Mouse (Mus musculus): ENCODE measurements around the gene Plekhb2. TPM values are rescaled to one million over a fixed set of nuclear protein-coding genes. Genes with fewer than 3 reads are reported as not detected.

The Plekhb2 gene
- polyA plus RNA-seq, 1 experiment from 2014 or later = 53.5 TPM

- no peak for DNase-seq (ENCODE audit: low spot score)
- Histone ChIP-seq H3K4me3 (ENCODE audit: low read depth, low read length) (no peak overlapping the region), H3K27ac (ENCODE audit: low read depth, low read length) (no peak overlapping the region), H3K9ac (ENCODE audit: low read depth, low read length) (no peak overlapping the region), H3K4me1 (replicated peaks; ENCODE audit: control insufficient read depth, insufficient read depth, low read length) (no peaks in the 10 kb centered on the region), H3K4me2 (replicated peaks; ENCODE audit: low read depth, low read length) (no peak overlapping the region), H3K36me3 (ENCODE audit: control insufficient read depth, insufficient read depth, low read length) (no peaks in the 10 kb centered on the region), H3K9me3 (ENCODE audit: control insufficient read depth, low read length) (no peaks in the 10 kb centered on the region), H3K27me3 (ENCODE audit: control insufficient read depth, insufficient read depth, low read length) (no peaks in the 10 kb centered on the region)
- WGBS = 92% methylated on average over 9 of the region's 9 CpGs
- no peak for ATAC-seq (ENCODE audit: low FRiP score)
Observed at GRCm38 (mm10) chr1:34825909-34826308, 23.9 kb upstream of the Plekhb2 start.

- no peak for ATAC-seq (ENCODE audit: low FRiP score)
Observed at GRCm38 (mm10) chr1:34827900-34828299, 21.9 kb upstream of the Plekhb2 start.

GRCm38 (mm10) chr1:34828528-34829294 is 21.1 kb upstream of the Plekhb2 start:
- no peaks in the 10 kb centered on the region for H3K9me3 ChIP-seq (ENCODE audit: control insufficient read depth, low read length)
- H3K36me3 ChIP-seq (ENCODE audit: control insufficient read depth, insufficient read depth, low read length) = no peaks in the 10 kb centered on the region
- no peak overlapping the region for H3K9ac ChIP-seq (ENCODE audit: low read depth, low read length)
- H3K27me3 ChIP-seq (ENCODE audit: control insufficient read depth, insufficient read depth, low read length) = no peaks in the 10 kb centered on the region
- H3K4me1 ChIP-seq (replicated peaks; ENCODE audit: control insufficient read depth, insufficient read depth, low read length) = no peaks in the 10 kb centered on the region
- no peak for DNase-seq (ENCODE audit: low spot score)
- WGBS = 92% methylated on average over 5 of the region's 5 CpGs
- no peak overlapping the region for H3K4me3 ChIP-seq (ENCODE audit: low read depth, low read length)
- no peak overlapping the region for H3K4me2 ChIP-seq (replicated peaks; ENCODE audit: low read depth, low read length)
- H3K27ac ChIP-seq (ENCODE audit: low read depth, low read length) = no peak overlapping the region
- ATAC-seq (ENCODE audit: low FRiP score) = no peak

More at GRCm38 (mm10) chr1:34827900-34828299, 21.9 kb upstream of the Plekhb2 start:
- H3K4me2 ChIP-seq (replicated peaks; ENCODE audit: low read depth, low read length) = no peak overlapping the region
- no peak overlapping the region for H3K27ac ChIP-seq (ENCODE audit: low read depth, low read length)
- H3K4me3 ChIP-seq (ENCODE audit: low read depth, low read length) = no peak overlapping the region
- H3K36me3 ChIP-seq (ENCODE audit: control insufficient read depth, insufficient read depth, low read length) = no peaks in the 10 kb centered on the region
- DNase-seq (ENCODE audit: low spot score) = no peak
- no peak overlapping the region for H3K9ac ChIP-seq (ENCODE audit: low read depth, low read length)
- WGBS = 90% methylated on average over 7 of the region's 7 CpGs
- no peaks in the 10 kb centered on the region for H3K4me1 ChIP-seq (replicated peaks; ENCODE audit: control insufficient read depth, insufficient read depth, low read length)
- H3K27me3 ChIP-seq (ENCODE audit: control insufficient read depth, insufficient read depth, low read length) = no peaks in the 10 kb centered on the region
- no peaks in the 10 kb centered on the region for H3K9me3 ChIP-seq (ENCODE audit: control insufficient read depth, low read length)

- Histone ChIP-seq H3K36me3 (ENCODE audit: control insufficient read depth, insufficient read depth, low read length) (no peaks in the 10 kb centered on the region; the same call in 1 of the 2 replicates), H3K4me3 (ENCODE audit: low read depth, low read length) (no peak overlapping the region), H3K4me1 (replicated peaks; ENCODE audit: control insufficient read depth, insufficient read depth, low read length) (no peaks in the 10 kb centered on the region), H3K9ac (ENCODE audit: low read depth, low read length) (no peak overlapping the region), H3K9me3 (ENCODE audit: control insufficient read depth, low read length) (no peaks in the 10 kb centered on the region), H3K4me2 (replicated peaks; ENCODE audit: low read depth, low read length) (no peak overlapping the region), H3K27me3 (ENCODE audit: control insufficient read depth, insufficient read depth, low read length) (no peaks in the 10 kb centered on the region), H3K27ac (ENCODE audit: low read depth, low read length) (no peak overlapping the region)
- WGBS = 75% methylated on average over 2 of the region's 2 CpGs
- ATAC-seq (ENCODE audit: low FRiP score) (no peak), DNase-seq (ENCODE audit: low spot score) (no peak)
Observed at GRCm38 (mm10) chr1:34830934-34831333, 18.8 kb upstream of the Plekhb2 start.

GRCm38 (mm10) chr1:34831381-34831780 is 18.4 kb upstream of the Plekhb2 start:
- no peaks in the 10 kb centered on the region for H3K9me3 ChIP-seq (ENCODE audit: control insufficient read depth, low read length)
- no peak for ATAC-seq (ENCODE audit: low FRiP score)
- no peak for DNase-seq (ENCODE audit: low spot score)
- H3K4me2 ChIP-seq (replicated peaks; ENCODE audit: low read depth, low read length) = no peak overlapping the region
- no peak overlapping the region for H3K27ac ChIP-seq (ENCODE audit: low read depth, low read length)
- H3K36me3 ChIP-seq (ENCODE audit: control insufficient read depth, insufficient read depth, low read length) = peaks cover 3% of the 10 kb centered on the region; the same call in 1 of the 2 replicates
- H3K4me3 ChIP-seq (ENCODE audit: low read depth, low read length) = no peak overlapping the region
- no peaks in the 10 kb centered on the region for H3K4me1 ChIP-seq (replicated peaks; ENCODE audit: control insufficient read depth, insufficient read depth, low read length)
- no peak overlapping the region for H3K9ac ChIP-seq (ENCODE audit: low read depth, low read length)
- H3K27me3 ChIP-seq (ENCODE audit: control insufficient read depth, insufficient read depth, low read length) = no peaks in the 10 kb centered on the region
- 82% methylated on average over 1 of the region's 1 CpGs for WGBS

- H3K27me3 ChIP-seq (ENCODE audit: control insufficient read depth, insufficient read depth, low read length) = no peaks in the 10 kb centered on the region
- DNase-seq (ENCODE audit: low spot score) = no peak
- peaks cover 4% of the 10 kb centered on the region; the same call in 1 of the 2 replicates for H3K36me3 ChIP-seq (ENCODE audit: control insufficient read depth, insufficient read depth, low read length)
- no peak overlapping the region for H3K9ac ChIP-seq (ENCODE audit: low read depth, low read length)
- H3K9me3 ChIP-seq (ENCODE audit: control insufficient read depth, low read length) = no peaks in the 10 kb centered on the region
- no peaks in the 10 kb centered on the region for H3K4me1 ChIP-seq (replicated peaks; ENCODE audit: control insufficient read depth, insufficient read depth, low read length)
- H3K4me3 ChIP-seq (ENCODE audit: low read depth, low read length) = no peak overlapping the region
- WGBS = 91% methylated on average over 2 of the region's 2 CpGs
- no peak for ATAC-seq (ENCODE audit: low FRiP score)
- H3K4me2 ChIP-seq (replicated peaks; ENCODE audit: low read depth, low read length) = no peak overlapping the region
- H3K27ac ChIP-seq (ENCODE audit: low read depth, low read length) = no peak overlapping the region
Observed at GRCm38 (mm10) chr1:34834904-34835303, 14.9 kb upstream of the Plekhb2 start.

GRCm38 (mm10) chr1:34837951-34838689 is 11.7 kb upstream of the Plekhb2 start:
- WGBS = 70% methylated on average over 6 of the region's 6 CpGs
- Histone ChIP-seq H3K27me3 (ENCODE audit: control insufficient read depth, insufficient read depth, low read length) (no peaks in the 10 kb centered on the region), H3K4me3 (ENCODE audit: low read depth, low read length) (no peak overlapping the region), H3K9ac (ENCODE audit: low read depth, low read length) (no peak overlapping the region), H3K4me2 (replicated peaks; ENCODE audit: low read depth, low read length) (no peak overlapping the region), H3K36me3 (ENCODE audit: control insufficient read depth, insufficient read depth, low read length) (peaks cover 4% of the 10 kb centered on the region; the same call in 1 of the 2 replicates), H3K9me3 (ENCODE audit: control insufficient read depth, low read length) (no peaks in the 10 kb centered on the region), H3K27ac (ENCODE audit: low read depth, low read length) (no peak overlapping the region), H3K4me1 (replicated peaks; ENCODE audit: control insufficient read depth, insufficient read depth, low read length) (no peaks in the 10 kb centered on the region)
- DNase-seq (ENCODE audit: low spot score) = no peak
- no peak for ATAC-seq (ENCODE audit: low FRiP score)

- no peak for ATAC-seq (ENCODE audit: low FRiP score)
- no peak for DNase-seq (ENCODE audit: low spot score)
- Histone ChIP-seq H3K9ac (ENCODE audit: low read depth, low read length) (no peak overlapping the region), H3K4me2 (replicated peaks; ENCODE audit: low read depth, low read length) (no peak overlapping the region), H3K4me1 (replicated peaks; ENCODE audit: control insufficient read depth, insufficient read depth, low read length) (no peaks in the 10 kb centered on the region), H3K36me3 (ENCODE audit: control insufficient read depth, insufficient read depth, low read length) (peaks cover 4% of the 10 kb centered on the region; the same call in 1 of the 2 replicates), H3K9me3 (ENCODE audit: control insufficient read depth, low read length) (no peaks in the 10 kb centered on the region), H3K4me3 (ENCODE audit: low read depth, low read length) (no peak overlapping the region), H3K27ac (ENCODE audit: low read depth, low read length) (no peak overlapping the region), H3K27me3 (ENCODE audit: control insufficient read depth, insufficient read depth, low read length) (no peaks in the 10 kb centered on the region)
- 69% methylated on average over 12 of the region's 12 CpGs for WGBS
Observed at GRCm38 (mm10) chr1:34839241-34839640, 10.5 kb upstream of the Plekhb2 start.

All from hindbrain, embryonic 11.5 days (tissue).